Mouse (Mus musculus) E14TG2a.4 (cell line): ENCODE measurements at regions not wholly inside any gene's neighbourhood (a gene's known extent, or its start where the extent isn't known, plus 50 kb on each side); places are given as distances from the start of the nearest gene placed in this dataset.

Experiments used
- CTCF ChIP-seq: conservative IDR thresholded peaks from 2 replicates; pipeline ENCODE4 v1.5.1; 2014; ENCODE audit warnings: low read length
- NANOG ChIP-seq: IDR thresholded peaks from 2 replicates; pipeline ENCODE4 v1.6.1; 2014; ENCODE audit warnings: borderline replicate concordance, low read length, mixed read lengths
- POU5F1 ChIP-seq: IDR thresholded peaks from 2 replicates; pipeline ENCODE4 v1.6.1; 2014; ENCODE audit warnings: low read length, borderline replicate concordance

- TF ChIP-seq CTCF (no peak), NANOG (no peak), POU5F1 (no peak)
Measured at GRCm38 (mm10) chrX:99198961-99199631, 63.2 kb downstream of the Efnb1 start.
